Mouse (Mus musculus): Measurements from ENCODE around the gene Mecom. TPM values are rescaled to one million over a fixed set of nuclear protein-coding genes. Genes with fewer than 3 reads are reported as not detected.

Mecom gene
- total and polyA plus RNA-seq, 3 experiments: not detected

GRCm38 (mm10) chr3:30330021-30330420 lies 217.8 kb downstream of the Mecom start:
- Histone ChIP-seq H3K27me3 (replicated peaks) (no peaks in the 10 kb centered on the region), H3K27ac (ENCODE audit: insufficient read depth, low read depth) (no peak overlapping the region), H3K4me2 (ENCODE audit: insufficient read depth, low read depth, poor library complexity, severe bottlenecking) (no peak overlapping the region), H3K4me1 (ENCODE audit: control insufficient read depth in 1 of 2, insufficient read depth in 2 of 2) (peaks cover 0 to 3% of the 10 kb centered on the region in 2 experiments; a peak in 1 of 4 replicates), H3K36me3 (replicated peaks in 1 of 2; ENCODE audit: control insufficient read depth in 1 of 2, insufficient read depth in 1 of 2, low read length in 1 of 2) (no peaks in the 10 kb centered on the region), H3K79me2 (replicated peaks; ENCODE audit: control insufficient read depth, extremely low read depth, insufficient read depth, poor library complexity, severe bottlenecking) (no peaks in the 10 kb centered on the region), H3K9ac (ENCODE audit: insufficient read depth, low read depth) (no peak overlapping the region), H3K9me3 (replicated peaks; ENCODE audit: low read length) (no peaks in the 10 kb centered on the region), H3K4me3 (replicated peaks in 1 of 3; ENCODE audit: low read depth in 2 of 3, low read length in 2 of 3, poor library complexity in 1 of 3) (no peak overlapping the region)
- in situ Hi-C loops (cut with MboI; ENCODE audit: low pct_ligation_motif_present, low pct_unique_long_range_greater_than_20kb, low sequenced_read_pairs) (no loop called here), dilution Hi-C loops (cut with MboI; ENCODE audit: extremely low pct_ligation_motif_present, extremely low pct_unique_long_range_greater_than_20kb, low sequenced_read_pairs) (no loop called here)
- no peak for TF ChIP-seq HCFC1 (IDR thresholded peaks at IDR 0.05; ENCODE audit: low read depth, low read length)
- TF ChIP-seq MYC (IDR thresholded peaks at IDR 0.05; ENCODE audit: low read depth, low read length): no peak
- no peak for TF ChIP-seq ZMIZ1 (IDR thresholded peaks at IDR 0.05; ENCODE audit: low read depth, low read length)
- no peak for TF ChIP-seq GABPA (IDR thresholded peaks at IDR 0.05; ENCODE audit: insufficient replicate concordance, low read depth, low read length)
- TF ChIP-seq ZC3H11A (IDR thresholded peaks at IDR 0.05; ENCODE audit: low read depth, low read length): no peak
- TF ChIP-seq TCF12 (IDR thresholded peaks at IDR 0.05; ENCODE audit: low read depth, low read length): no peak
- no peak for TF ChIP-seq E2F4 (IDR thresholded peaks at IDR 0.05; ENCODE audit: insufficient replicate concordance, low read depth, low read length)
- TF ChIP-seq NELFE (IDR thresholded peaks at IDR 0.05; ENCODE audit: low read depth, low read length): no peak
- no peak for DNase-seq (ENCODE audit: extremely low read depth)

DNA sequence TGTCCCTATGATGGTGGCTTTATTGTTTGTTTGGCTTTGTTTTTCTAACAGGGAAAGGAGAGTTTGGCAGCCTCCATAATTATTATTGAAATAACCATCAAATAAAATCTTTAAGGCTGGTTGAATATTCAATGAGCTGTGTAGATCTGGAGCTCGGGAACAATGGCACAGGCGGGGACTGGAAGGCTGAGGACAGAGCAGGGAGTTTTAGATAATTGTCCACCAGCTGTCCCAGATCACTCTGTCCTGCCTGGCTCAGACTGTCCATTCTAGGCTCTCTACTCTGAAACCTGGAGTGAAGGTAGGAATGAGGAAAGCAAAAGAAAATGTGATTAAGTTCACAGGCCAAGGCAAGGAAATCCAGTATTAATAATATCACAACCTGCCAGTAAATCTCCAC lies 232.9 kb downstream of the Mecom start:
- dilution Hi-C loops (cut with MboI; ENCODE audit: extremely low pct_ligation_motif_present, extremely low pct_unique_long_range_greater_than_20kb, low sequenced_read_pairs): no loop called here
- Histone ChIP-seq H3K27me3 (replicated peaks) (no peaks in the 10 kb centered on the region), H3K27ac (ENCODE audit: insufficient read depth, low read depth) (no peak overlapping the region), H3K4me3 (replicated peaks in 1 of 3; ENCODE audit: low read depth in 2 of 3, low read length in 2 of 3, poor library complexity in 1 of 3) (no peak overlapping the region), H3K4me2 (ENCODE audit: insufficient read depth, low read depth, poor library complexity, severe bottlenecking) (no peak overlapping the region), H3K4me1 (ENCODE audit: control insufficient read depth in 1 of 2, insufficient read depth in 2 of 2) (no peaks in the 10 kb centered on the region), H3K36me3 (replicated peaks in 1 of 2; ENCODE audit: control insufficient read depth in 1 of 2, insufficient read depth in 1 of 2, low read length in 1 of 2) (no peaks in the 10 kb centered on the region), H3K9ac (ENCODE audit: insufficient read depth, low read depth) (no peak overlapping the region), H3K79me2 (replicated peaks; ENCODE audit: control insufficient read depth, extremely low read depth, insufficient read depth, poor library complexity, severe bottlenecking) (no peaks in the 10 kb centered on the region), H3K9me3 (replicated peaks; ENCODE audit: low read length) (no peaks in the 10 kb centered on the region)
- TF ChIP-seq KAT2A (IDR thresholded peaks at IDR 0.05; ENCODE audit: insufficient replicate concordance, low read length): no peak
- no peak for TF ChIP-seq JUN (IDR thresholded peaks at IDR 0.05; ENCODE audit: insufficient read depth, low read depth, low read length)
- no peak for TF ChIP-seq PAX5 (IDR thresholded peaks at IDR 0.05; ENCODE audit: low read length)
- in situ Hi-C loops (cut with MboI; ENCODE audit: low pct_ligation_motif_present, low pct_unique_long_range_greater_than_20kb, low sequenced_read_pairs): no loop called here
- no peak for DNase-seq (ENCODE audit: extremely low read depth)

DNA sequence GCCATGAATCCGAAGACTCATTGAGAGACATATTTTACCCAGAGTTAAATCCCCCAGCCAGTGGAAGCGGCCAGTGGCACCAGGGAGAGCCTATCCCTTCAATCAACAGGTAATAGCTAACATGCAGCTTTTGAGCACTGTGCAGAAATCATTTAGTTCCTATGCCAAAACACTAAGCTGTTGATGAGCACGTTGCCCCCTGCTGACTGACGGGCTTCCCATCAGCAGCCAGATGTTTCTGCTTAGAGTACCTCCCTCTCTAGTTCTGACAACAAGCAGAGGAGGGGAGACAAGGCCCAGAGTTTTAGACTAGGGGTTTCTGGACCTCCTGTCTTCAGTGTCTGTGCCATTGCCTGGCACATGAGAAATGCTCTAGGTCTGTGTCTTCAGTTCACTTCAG lies 239.7 kb downstream of the Mecom start:
- Histone ChIP-seq H3K4me2 (ENCODE audit: insufficient read depth, low read depth, poor library complexity, severe bottlenecking) (no peak overlapping the region), H3K9ac (ENCODE audit: insufficient read depth, low read depth) (no peak overlapping the region), H3K4me3 (replicated peaks in 1 of 3; ENCODE audit: low read depth in 2 of 3, low read length in 2 of 3, poor library complexity in 1 of 3) (no peak overlapping the region), H3K36me3 (replicated peaks in 1 of 2; ENCODE audit: control insufficient read depth in 1 of 2, insufficient read depth in 1 of 2, low read length in 1 of 2) (no peaks in the 10 kb centered on the region), H3K79me2 (replicated peaks; ENCODE audit: control insufficient read depth, extremely low read depth, insufficient read depth, poor library complexity, severe bottlenecking) (no peaks in the 10 kb centered on the region), H3K4me1 (ENCODE audit: control insufficient read depth in 1 of 2, insufficient read depth in 2 of 2) (peaks cover 0 to 8% of the 10 kb centered on the region in 2 experiments; a peak in 1 of 4 replicates), H3K9me3 (replicated peaks; ENCODE audit: low read length) (no peaks in the 10 kb centered on the region), H3K27ac (ENCODE audit: insufficient read depth, low read depth) (no peak overlapping the region), H3K27me3 (replicated peaks) (no peaks in the 10 kb centered on the region)
- TF ChIP-seq EP300 (IDR thresholded peaks at IDR 0.05; ENCODE audit: low read length): no peak
- TF ChIP-seq RCOR1 (conservative IDR thresholded peaks at IDR 0.05; ENCODE audit: low read depth, low read length): no peak
- no peak for TF ChIP-seq RAD21 (IDR thresholded peaks at IDR 0.05; ENCODE audit: low read depth, low read length)
- no peak for TF ChIP-seq E2F4 (IDR thresholded peaks at IDR 0.05; ENCODE audit: insufficient replicate concordance, low read depth, low read length)
- TF ChIP-seq CTCF (conservative IDR thresholded peaks at IDR 0.05 in 1 of 2, IDR thresholded peaks at IDR 0.05 in 1 of 2; ENCODE audit: low read depth in 2 of 2, low read length in 2 of 2): peak in 1 of 2 experiments; percentile 15; a peak in 1 of 4 replicates
- TF ChIP-seq ZC3H11A (IDR thresholded peaks at IDR 0.05; ENCODE audit: low read depth, low read length): no peak
- TF ChIP-seq IRF4 (IDR thresholded peaks at IDR 0.05; ENCODE audit: low read depth, low read length): no peak
- DNase-seq (ENCODE audit: extremely low read depth): peak; percentile 16
- in situ Hi-C loops (cut with MboI; ENCODE audit: low pct_ligation_motif_present, low pct_unique_long_range_greater_than_20kb, low sequenced_read_pairs): no loop called here
- dilution Hi-C loops (cut with MboI; ENCODE audit: extremely low pct_ligation_motif_present, extremely low pct_unique_long_range_greater_than_20kb, low sequenced_read_pairs): no loop called here

Measured in CH12.LX (cell line).